Mouse (Mus musculus): ENCODE results near the gene Tpk1. TPM values are rescaled to one million over a fixed set of nuclear protein-coding genes. Genes with fewer than 3 reads are reported as not detected.

Tpk1 gene
- polyA plus RNA-seq (2021; fragmentation: Nextera tagmentation) = 1.4 and 1.7 TPM in 2 replicates
- long read RNA-seq, experiment 1, transcript Tpk1-201 (9 exons, 2,671 nt) = major isoform, 5 of 14 reads
- long read RNA-seq, experiment 1, partial matches to known transcripts = 0 of 14 reads
- long read RNA-seq, experiment 1, other reads (novel, unspliced or antisense) = 8 of 14 reads
- long read RNA-seq, experiment 2, partial matches to known transcripts = 0 of 1 reads
- long read RNA-seq, experiment 2, other reads (novel, unspliced or antisense) = 0 of 1 reads

DNA sequence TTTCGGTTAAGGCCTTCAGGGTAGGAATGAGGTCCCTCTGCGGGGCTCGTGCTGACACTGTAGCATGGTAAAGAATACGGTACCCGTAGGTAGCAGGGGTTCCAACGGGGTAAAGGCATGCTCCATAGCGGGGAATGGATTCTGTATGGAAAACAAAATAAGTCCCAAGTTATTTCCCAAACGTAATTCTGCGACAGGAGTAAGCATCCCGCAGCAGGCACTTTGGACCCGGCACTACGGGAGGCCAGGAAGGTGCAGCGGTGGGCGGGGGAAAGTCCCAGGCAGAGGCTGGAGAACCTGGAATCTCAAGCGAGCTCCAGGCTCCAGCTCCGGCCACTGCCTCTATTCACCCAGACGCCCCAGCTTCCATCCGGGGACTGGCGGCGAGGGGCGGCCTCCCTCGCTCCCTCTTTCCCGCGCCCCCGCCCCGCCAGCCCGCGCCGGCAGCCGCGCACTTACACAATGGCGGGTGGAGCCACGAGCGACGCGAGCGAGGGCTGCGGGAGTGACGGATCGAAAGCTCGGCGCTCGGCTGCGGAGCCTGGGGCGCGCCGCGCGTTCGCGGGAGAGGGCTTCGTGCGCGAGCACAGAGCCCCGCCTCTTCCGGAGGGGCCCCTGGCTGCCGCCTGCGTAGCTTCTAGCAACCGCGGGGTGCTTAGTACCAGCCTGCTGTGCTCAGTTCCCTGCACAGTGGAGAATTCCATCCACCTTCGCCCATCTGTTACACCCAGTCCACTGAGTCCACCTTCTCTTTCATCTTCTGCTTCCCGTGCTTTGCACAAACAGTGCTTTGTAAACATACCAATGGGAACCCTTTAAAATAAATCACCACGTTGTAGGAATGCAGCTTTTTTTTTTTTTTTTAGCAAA is at the start of gene Tpk1:
Tpk1 (minus strand) TSS at position 602 of the 870 bp plus-strand sequence.

DNA sequence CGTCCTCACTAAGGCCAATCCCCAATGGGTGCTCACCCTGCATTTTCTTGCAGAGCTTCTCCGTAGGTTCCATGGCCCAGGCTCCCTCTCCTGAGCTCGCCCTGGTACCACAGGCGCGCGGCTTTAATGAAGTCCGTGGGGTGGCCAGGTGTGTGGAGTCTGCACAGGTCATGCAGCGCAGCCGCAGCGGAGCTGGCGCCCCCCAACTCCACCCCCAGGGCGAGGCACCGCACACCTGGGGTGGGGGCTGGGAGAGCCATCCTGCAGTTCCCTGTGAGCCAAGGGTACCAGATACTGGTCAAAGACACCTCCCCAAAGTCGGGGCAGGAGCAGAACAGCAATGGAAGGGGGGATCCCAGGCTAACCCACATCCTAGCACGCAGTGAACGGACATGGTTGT is 356.6 kb downstream of the Tpk1 start, which contains the start of gene Nobox:
Nobox (minus strand) TSS at position 101 of the 400 bp plus-strand sequence.

